Mouse (Mus musculus) stomach, embryonic 15.5 days (tissue): ENCODE measurements around the gene Nab2. TPM values are rescaled to one million over a fixed set of nuclear protein-coding genes. Genes with fewer than 3 reads are reported as not detected.
"Not testable (repeated sequence)": the region's sequence is repeated elsewhere in the genome, so short reads cannot be mapped to it uniquely, and the experiment has no call there.

Experiments used
- ATAC-seq: fragments of 200-750 bp; cut with Nextera tagmentation; 2 replicates; pipeline ENCODE4 v1.8.0; 2017; ENCODE audit warnings: low read depth, moderate number of reproducible peaks, moderate TSS enrichment; ENCODE audit not compliant: insufficient read depth, low FRiP score
- H3K27ac ChIP-seq: fragments of 300-500 bp; sonication (generic); 2 replicates; pipeline ENCODE4 v1.5.1; 2015; ENCODE audit warnings: mild to moderate bottlenecking, inconsistent platforms
- H3K27me3 ChIP-seq: fragments of 300-500 bp; sonication (generic); replicated peaks from 2 replicates; pipeline ENCODE4 v1.6.1; 2015; ENCODE audit warnings: inconsistent platforms
- H3K36me3 ChIP-seq: fragments of 300-500 bp; sonication (generic); 2 replicates; pipeline ENCODE4 v1.6.1; 2015; ENCODE audit warnings: inconsistent platforms
- H3K4me1 ChIP-seq: fragments of 300-500 bp; sonication (generic); 2 replicates; pipeline ENCODE4 v1.6.1; 2015; ENCODE audit warnings: inconsistent platforms
- H3K4me2 ChIP-seq: fragments of 300-500 bp; sonication (generic); 2 replicates; pipeline ENCODE4 v1.6.1; 2015; ENCODE audit warnings: mild to moderate bottlenecking, inconsistent platforms
- H3K4me3 ChIP-seq: fragments of 300-500 bp; sonication (generic); replicated peaks from 2 replicates; pipeline ENCODE4 v1.5.1; 2015; ENCODE audit warnings: inconsistent platforms
- H3K9ac ChIP-seq: fragments of 300-500 bp; sonication (generic); 2 replicates; pipeline ENCODE4 v1.6.1; 2015; ENCODE audit warnings: inconsistent platforms
- H3K9me3 ChIP-seq: fragments of 300-500 bp; sonication (generic); 2 replicates; pipeline ENCODE4 v1.6.1; 2016; ENCODE audit warnings: inconsistent platforms
- WGBS: fragments of 180-500 bp; shearing (Covaris S2); methylation state at CpG from one replicate; pipeline ENCODE4 v1.1.7; 2015; 5-methylcytosine and 5-hydroxymethylcytosine counted together
- polyA plus RNA-seq: library from polyadenylated mRNA; unstranded; fragments of >200 nt; fragmentation: Nextera tagmentation; extraction: Ambion mirVana; gene quantifications from 2 replicates; pipeline ENCODE4 v1.2.1, GENCODE M21; 2015

Gene Nab2
- polyA plus RNA-seq, 1 experiment from 2014 or later: 10.8 TPM

- H3K9me3 ChIP-seq: no peaks in the 10 kb centered on the region
- no peak for ATAC-seq
- peaks cover 41% of the 10 kb centered on the region for H3K4me1 ChIP-seq
- H3K4me2 ChIP-seq: no peak overlapping the region
- no peak overlapping the region for H3K9ac ChIP-seq
- H3K36me3 ChIP-seq: peaks cover 26% of the 10 kb centered on the region
- H3K27me3 ChIP-seq: no peaks in the 10 kb centered on the region
- no peak overlapping the region for H3K27ac ChIP-seq
- no peak overlapping the region for H3K4me3 ChIP-seq
- WGBS: 58% methylated on average over 1 of the region's 1 CpGs
Measured at GRCm38 (mm10) chr10:127659551-127659950, 8.8 kb downstream of the Nab2 start.

DNA sequence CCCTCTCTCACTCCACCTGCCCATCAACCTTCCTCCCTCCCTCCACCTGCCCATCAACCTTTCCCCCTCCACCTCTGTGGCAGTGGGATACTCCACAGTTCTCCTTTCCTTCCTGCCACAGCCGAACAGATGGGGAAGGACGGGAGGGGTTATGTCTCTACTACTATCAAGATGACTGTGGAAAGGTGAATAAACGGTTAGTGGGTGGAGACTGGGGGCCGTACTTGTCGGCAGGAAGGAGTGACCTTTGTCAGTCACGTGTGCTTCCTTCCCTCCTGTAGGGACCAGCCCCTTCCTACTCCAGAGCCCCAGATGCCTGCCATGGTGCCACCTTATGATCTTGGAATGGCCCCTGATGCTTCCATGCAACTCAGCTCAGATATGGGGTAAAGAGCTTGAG lies 10.3 kb downstream of the Nab2 start:
- H3K27ac ChIP-seq: no peak overlapping the region
- H3K27me3 ChIP-seq: no peaks in the 10 kb centered on the region
- WGBS: 16% methylated on average over 6 of the region's 6 CpGs
- no peaks in the 10 kb centered on the region for H3K9me3 ChIP-seq
- ATAC-seq: 0 out of 2 replicates have a peak, but pooled peaks have one; percentile 12
- H3K4me2 ChIP-seq: no peak overlapping the region
- peaks cover 26% of the 10 kb centered on the region for H3K4me1 ChIP-seq
- H3K4me3 ChIP-seq: no peak overlapping the region
- no peak overlapping the region for H3K9ac ChIP-seq
- peaks cover 32% of the 10 kb centered on the region for H3K36me3 ChIP-seq

DNA sequence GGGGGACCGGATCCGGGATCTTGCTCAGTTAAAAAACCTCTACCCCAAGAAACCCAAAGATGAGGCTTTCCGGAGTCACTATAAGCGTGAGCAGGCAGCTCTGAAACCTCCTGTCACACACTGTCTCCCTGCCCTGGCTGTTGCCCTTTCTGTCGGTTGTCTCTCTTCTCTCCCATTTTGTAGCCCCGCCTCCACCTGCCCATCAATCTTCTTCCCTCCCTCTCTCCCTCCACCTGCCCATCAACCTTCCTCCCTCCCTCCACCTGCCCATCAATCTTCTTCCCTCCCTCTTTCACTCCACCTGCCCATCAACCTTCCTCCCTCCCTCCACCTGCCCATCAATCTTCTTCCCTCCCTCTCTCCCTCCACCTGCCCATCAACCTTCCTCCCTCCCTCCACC lies 10.8 kb downstream of the Nab2 start:
- H3K27ac ChIP-seq, H3K9me3 ChIP-seq, H3K4me2 ChIP-seq, H3K9ac ChIP-seq, H3K4me3 ChIP-seq, H3K27me3 ChIP-seq, ATAC-seq: not testable (repeated sequence)
- Histone ChIP-seq H3K36me3 (peaks cover 35% of the 10 kb centered on the region), H3K4me1 (peaks cover 21% of the 10 kb centered on the region)
- WGBS: 70% methylated on average over 6 of the region's 6 CpGs

GRCm38 (mm10) chr10:127654970-127655579 lies 13.3 kb downstream of the Nab2 start:
- no peak overlapping the region for H3K4me3 ChIP-seq
- no peak for ATAC-seq
- peaks cover 40% of the 10 kb centered on the region for H3K36me3 ChIP-seq
- H3K27ac ChIP-seq: no peak overlapping the region
- no peaks in the 10 kb centered on the region for H3K27me3 ChIP-seq
- H3K4me1 ChIP-seq: peaks cover 5% of the 10 kb centered on the region; the same call in 1 of the 2 replicates
- WGBS: 75% methylated on average over 16 of the region's 16 CpGs
- no peak overlapping the region for H3K9ac ChIP-seq
- no peak overlapping the region for H3K4me2 ChIP-seq
- no peaks in the 10 kb centered on the region for H3K9me3 ChIP-seq

GRCm38 (mm10) chr10:127652906-127653638 lies 15.3 kb downstream of the Nab2 start:
- H3K9me3 ChIP-seq: no peaks in the 10 kb centered on the region
- H3K36me3 ChIP-seq: peaks cover 39% of the 10 kb centered on the region
- ATAC-seq: no peak
- H3K4me2 ChIP-seq: peak overlapping the region; percentile 29
- H3K9ac ChIP-seq: no peak overlapping the region
- H3K27ac ChIP-seq: no peak overlapping the region
- H3K4me1 ChIP-seq: no peaks in the 10 kb centered on the region; the same call in 1 of the 2 replicates
- H3K27me3 ChIP-seq: no peaks in the 10 kb centered on the region
- H3K4me3 ChIP-seq: no peak overlapping the region
- 47% methylated on average over 21 of the region's 21 CpGs for WGBS

DNA sequence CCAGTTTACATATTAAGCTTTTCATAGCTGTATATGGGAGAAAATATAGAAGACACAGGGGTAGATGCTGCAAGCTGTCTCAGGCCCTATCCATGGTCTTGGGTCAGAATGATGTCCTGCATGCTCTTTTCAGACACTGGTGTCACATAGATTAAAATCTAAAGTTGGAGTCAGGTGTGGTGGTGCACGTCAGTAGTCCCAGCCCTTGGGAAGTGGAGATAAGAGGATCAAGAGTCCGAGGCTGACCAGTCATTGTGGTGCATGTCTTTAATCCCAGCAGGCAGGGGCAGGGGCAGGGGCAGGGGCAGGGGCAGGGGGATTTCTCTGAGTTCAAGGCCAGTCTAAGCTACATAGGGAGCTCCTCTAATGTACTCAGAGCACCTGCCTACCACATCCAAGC lies 22.6 kb downstream of the Nab2 start:
- Histone ChIP-seq H3K27me3 (no peaks in the 10 kb centered on the region), H3K4me1 (peaks cover 14% of the 10 kb centered on the region), H3K4me2 (no peak overlapping the region), H3K9ac (no peak overlapping the region), H3K9me3 (no peaks in the 10 kb centered on the region), H3K27ac (no peak overlapping the region), H3K4me3 (no peak overlapping the region), H3K36me3 (peaks cover 16% of the 10 kb centered on the region)
- WGBS: 71% methylated on average over 2 of the region's 2 CpGs
- no peak for ATAC-seq

DNA sequence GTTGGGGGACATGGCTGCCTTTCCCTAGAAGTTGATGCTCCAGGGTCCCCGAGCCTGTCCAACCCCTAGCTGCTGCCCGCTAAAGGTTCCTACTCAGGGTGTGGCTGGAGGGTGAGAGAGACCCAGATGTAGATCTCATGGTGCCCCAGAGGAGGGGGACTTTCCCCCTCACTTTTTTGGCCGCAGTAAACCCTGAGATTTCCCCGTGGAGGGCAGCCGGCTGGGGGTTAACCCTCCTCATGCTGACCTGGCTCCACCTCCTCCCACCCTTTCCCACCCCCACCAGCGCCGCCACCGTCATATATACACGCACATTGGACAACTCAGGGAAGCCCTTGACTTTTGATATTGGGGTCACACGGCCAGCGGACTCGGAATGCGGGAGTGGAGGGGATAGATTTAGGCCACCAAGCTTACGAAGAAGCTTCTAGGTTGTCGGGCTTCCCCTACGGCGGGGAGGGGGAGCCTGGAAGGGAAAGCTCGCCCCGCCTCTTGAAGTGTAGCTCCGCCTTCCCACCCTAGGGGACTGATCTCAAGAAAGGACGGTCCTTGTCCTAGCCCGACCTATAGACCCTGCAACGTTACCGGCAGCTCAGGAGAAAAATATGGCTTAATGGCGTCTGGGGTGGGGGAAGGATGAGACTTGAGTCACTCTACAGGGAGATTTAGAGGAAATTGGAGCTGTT lies 24.7 kb downstream of the Nab2 start:
- H3K9me3 ChIP-seq: no peaks in the 10 kb centered on the region
- peak overlapping the region; percentile 72 for H3K4me2 ChIP-seq
- 1% methylated on average over 25 of the region's 25 CpGs for WGBS
- H3K4me1 ChIP-seq: peaks cover 14% of the 10 kb centered on the region
- peak overlapping the region; percentile 55 for H3K9ac ChIP-seq
- ATAC-seq: peak; percentile 57
- peak overlapping the region; percentile 60 for H3K4me3 ChIP-seq
- no peaks in the 10 kb centered on the region for H3K27me3 ChIP-seq
- H3K36me3 ChIP-seq: peaks cover 13% of the 10 kb centered on the region; the same call in 1 of the 2 replicates
- H3K27ac ChIP-seq: peak overlapping the region; percentile 96

DNA sequence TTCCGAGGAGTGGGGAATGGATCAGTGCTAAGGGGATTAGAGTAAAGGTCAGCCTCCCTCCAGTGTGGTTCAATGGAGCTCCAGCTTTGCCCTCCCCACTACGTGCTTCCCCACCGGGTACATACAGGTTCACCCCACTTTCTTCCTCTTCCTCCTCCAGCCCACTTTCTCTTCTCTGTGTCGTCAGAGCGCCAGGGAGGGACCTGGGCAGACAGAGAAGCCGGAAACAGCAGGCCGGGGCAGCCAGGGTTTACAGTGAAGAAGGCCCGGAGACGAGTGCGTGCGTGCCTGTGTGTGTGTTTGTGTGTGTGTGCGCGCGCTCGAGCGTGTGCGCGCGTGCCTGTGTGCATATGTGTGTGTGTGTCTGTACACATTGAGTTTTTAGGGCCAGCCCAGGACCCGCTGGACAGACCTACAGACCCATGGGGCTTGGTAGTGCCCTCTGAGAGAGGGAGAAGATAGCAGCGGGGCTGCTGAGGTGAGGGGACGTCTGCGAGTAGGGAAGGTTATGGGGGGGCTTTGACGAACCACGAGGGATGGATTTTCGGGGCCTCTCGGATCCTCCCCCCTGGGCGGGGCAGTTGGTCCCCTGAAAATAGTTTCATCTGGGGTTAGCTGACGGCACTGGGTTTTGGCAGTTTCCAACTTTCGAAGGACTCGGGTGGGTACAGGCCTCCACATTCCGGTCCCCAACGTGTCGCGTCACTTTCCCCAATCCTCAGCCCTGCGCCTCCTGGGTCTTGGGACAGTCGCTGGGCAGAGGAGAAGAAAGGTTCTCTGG lies 25.4 kb downstream of the Nab2 start, which contains the start of gene Stat6:
Gene Stat6 (plus strand): TSS at position 215 of the 781 bp plus-strand sequence.
- H3K9me3 ChIP-seq: no peaks in the 10 kb centered on the region
- peak within 1 kb of the TSS; percentile 60 for H3K4me3 ChIP-seq
- peaks cover 14% of the 10 kb centered on the region for H3K4me1 ChIP-seq
- ATAC-seq: peak; percentile 75
- H3K4me2 ChIP-seq: peak within 1 kb of the TSS; percentile 72
- no peaks in the 10 kb centered on the region for H3K27me3 ChIP-seq
- 4% methylated on average over 35 of the region's 37 CpGs for WGBS
- H3K9ac ChIP-seq: peak within 1 kb of the TSS; percentile 55
- H3K36me3 ChIP-seq: peaks cover 9% of the 10 kb centered on the region; the same call in 1 of the 2 replicates
- H3K27ac ChIP-seq: peak within 1 kb of the TSS; percentile 96

DNA sequence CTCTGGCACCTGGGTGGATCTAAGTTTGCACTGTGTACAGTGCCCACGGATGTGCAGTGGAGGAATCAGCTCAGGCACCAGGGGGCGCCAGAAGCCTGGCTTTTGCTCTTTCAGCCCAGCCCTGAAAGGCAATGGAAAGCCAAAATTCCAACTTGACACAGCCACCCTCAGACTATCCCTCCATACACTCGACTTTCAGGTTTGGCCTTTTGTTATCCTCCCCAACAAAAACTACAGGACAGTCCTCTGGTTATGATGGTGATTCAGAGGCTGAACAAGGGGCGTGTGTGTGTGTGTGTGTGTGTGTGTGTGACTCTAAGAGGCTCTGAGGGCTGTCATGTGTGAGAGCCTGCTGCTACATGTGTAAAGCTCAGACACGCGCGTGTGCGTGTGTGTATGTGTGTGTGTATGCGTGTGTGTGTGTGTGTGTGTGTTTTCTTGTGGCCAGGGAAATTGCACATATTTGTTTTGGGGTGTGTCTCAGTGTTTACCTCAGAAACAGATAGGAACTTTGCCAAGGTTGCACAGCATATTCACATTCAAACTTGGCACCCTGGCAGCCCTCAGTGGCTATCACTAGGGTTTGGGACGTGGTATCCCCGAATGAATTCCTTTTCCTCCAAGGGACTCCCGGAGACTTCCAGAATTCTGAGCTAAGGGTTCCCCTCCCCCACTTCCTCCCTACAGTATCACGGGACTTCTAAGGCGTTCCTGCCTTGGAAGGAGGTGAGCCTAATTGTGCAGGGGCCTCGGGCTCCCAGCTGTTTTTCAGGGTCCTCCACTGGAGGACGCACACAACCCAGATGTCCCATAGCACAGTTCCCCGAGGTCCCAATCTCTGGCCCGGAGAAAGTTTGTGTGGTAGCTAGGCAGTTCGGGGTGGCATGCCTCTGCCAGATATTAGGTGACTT lies 26.3 kb downstream of the Nab2 start:
- 4% methylated on average over 19 of the region's 19 CpGs for WGBS

DNA sequence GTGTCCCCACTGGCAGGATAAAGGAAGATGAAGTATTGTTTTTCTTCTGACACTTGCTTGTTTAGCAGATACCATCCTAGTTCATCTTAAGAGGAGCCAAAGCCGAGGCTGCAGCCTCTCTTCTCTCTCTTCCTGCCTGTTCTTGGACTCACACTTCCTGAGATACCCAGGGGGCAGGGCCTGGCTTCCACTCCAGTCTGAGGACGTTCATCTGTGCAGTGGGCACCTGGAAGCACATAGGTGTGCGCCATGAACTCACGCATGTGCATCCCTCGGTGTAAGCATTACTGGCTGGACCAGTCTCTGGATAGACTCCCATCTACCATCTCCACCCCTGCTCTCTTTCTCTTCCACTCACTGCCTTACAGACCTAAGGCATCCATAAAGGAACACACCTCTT lies 27.9 kb downstream of the Nab2 start:
- H3K4me1 ChIP-seq: peaks cover 14% of the 10 kb centered on the region
- no peak overlapping the region for H3K9ac ChIP-seq
- H3K4me2 ChIP-seq: no peak overlapping the region
- ATAC-seq: no peak
- H3K4me3 ChIP-seq: no peak overlapping the region
- H3K27ac ChIP-seq: no peak overlapping the region
- 64% methylated on average over 5 of the region's 5 CpGs for WGBS
- H3K27me3 ChIP-seq: no peaks in the 10 kb centered on the region
- no peaks in the 10 kb centered on the region for H3K36me3 ChIP-seq
- H3K9me3 ChIP-seq: no peaks in the 10 kb centered on the region

More for the DNA sequence above, 26.3 kb downstream of the Nab2 start:
- Histone ChIP-seq H3K36me3 (peaks cover 3% of the 10 kb centered on the region; the same call in 1 of the 2 replicates), H3K4me1 (peaks cover 14% of the 10 kb centered on the region), H3K9me3 (no peaks in the 10 kb centered on the region), H3K27ac (peak overlapping the region; percentile 96), H3K27me3 (no peaks in the 10 kb centered on the region), H3K4me3 (peak overlapping the region; percentile 60), H3K4me2 (peak overlapping the region; percentile 72), H3K9ac (peak overlapping the region; percentile 55; the same call in 1 of the 2 replicates)
- peak; percentile 69 for ATAC-seq
